Mouse (Mus musculus): ENCODE results near the gene 1190005I06Rik.

The 1190005I06Rik gene

DNA sequence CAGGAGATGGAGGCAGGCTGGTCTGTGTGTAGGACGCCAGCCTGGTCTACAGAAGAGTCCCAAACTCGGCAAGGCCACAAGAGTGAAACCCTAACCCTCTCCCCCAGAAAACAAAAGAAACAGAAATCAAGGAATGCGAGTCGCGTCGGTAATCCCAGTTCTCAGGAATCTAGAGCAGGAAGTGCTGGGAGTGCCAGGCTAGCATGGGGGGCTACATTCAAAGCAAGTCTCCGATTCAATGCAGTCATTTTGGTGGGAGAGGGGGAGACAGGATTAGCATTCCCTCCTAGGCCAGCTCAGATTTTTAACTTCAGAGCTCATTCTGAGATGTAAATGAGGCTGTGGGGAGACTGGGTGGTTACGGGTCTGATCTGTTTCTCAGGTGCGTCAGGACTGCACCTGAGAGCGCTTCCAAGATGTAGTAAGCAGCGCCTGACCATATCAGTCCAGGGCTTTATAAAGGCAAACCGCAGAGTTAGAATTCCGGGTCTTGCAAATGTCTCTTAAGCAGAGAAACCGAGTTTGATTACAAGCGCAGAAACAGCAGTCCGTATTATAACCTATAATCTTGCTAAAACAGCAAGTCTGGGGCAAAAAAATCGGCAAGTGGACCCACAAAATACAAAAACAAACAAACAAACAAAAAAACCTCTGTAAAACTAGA, 19.5 kb upstream of the 1190005I06Rik start:
- DNase-seq = no peak

DNA sequence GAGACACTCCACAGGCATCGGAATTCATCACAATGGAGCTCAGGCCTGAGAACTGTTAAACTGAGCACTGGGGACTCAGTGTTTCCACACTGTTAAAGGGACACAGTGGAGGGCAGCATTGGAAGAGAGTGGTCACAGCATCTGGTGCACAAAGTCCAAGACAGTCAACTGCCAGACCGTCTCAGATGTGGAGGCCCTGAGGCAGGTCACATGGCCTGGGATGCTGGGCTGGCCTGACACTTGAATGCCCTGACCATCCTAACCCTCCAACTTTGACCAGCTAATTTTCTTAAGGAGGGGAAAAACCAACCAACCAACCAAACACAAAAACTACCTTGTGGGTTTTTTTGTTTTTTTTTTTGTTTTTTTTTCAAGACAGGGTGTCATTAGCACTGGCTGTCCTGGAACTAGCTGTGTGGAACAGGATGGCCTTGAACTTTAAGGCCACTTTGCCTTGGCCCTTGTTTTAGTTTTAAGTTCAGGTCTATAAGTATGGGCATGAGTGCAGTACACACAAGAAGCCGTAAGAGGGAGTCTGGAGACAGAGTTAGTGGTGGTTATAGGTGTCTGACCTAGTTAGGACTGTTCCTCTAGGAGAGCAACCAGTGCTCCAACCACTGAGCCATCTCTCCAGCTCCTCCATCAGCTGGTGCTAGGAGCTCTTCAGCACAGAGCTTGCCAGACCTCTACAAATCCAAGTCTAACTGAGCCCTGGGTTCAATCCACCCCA, 18.5 kb upstream of the 1190005I06Rik start:
- no peak for DNase-seq

DNA sequence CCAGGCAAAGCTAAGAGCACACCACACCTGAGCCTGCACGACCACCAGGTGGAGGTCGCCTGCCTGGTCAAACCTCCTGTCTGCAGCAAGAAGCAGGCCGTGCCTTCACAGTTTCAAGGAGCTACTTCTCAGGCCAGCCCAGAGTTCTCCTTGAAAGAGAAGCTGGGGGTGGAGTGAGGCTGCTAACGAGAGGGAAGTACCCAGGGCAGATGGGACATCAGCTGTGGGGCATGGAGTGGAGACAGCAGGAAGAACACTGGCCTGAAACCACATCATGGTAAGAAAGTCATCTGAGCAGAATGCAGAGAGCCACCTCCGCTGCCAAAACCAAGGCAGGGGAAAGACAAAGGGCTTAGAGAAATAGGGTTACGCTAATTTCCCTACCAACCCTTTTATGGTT, 17.1 kb upstream of the 1190005I06Rik start:
- no peak for DNase-seq

DNA sequence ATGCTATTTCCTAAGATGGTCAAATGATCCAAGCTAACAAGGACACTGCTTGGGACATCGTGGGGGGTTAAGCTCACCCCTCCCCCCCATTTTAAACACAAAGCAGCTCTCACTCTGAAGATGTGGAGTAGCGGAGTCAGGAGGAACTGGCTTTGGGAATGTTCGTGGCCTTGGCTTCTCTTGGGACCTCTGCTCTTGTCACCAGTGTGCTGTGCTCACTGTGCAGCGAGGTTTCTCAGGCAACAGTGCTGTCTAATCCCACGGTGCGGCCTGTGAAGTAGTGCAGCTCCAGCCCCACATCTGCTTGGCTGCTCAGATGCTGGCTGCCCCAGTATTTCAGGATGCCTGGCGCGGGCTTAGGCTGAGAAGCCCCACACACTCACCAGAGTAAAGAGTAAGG, 10.0 kb upstream of the 1190005I06Rik start:
- no peak for DNase-seq

DNA sequence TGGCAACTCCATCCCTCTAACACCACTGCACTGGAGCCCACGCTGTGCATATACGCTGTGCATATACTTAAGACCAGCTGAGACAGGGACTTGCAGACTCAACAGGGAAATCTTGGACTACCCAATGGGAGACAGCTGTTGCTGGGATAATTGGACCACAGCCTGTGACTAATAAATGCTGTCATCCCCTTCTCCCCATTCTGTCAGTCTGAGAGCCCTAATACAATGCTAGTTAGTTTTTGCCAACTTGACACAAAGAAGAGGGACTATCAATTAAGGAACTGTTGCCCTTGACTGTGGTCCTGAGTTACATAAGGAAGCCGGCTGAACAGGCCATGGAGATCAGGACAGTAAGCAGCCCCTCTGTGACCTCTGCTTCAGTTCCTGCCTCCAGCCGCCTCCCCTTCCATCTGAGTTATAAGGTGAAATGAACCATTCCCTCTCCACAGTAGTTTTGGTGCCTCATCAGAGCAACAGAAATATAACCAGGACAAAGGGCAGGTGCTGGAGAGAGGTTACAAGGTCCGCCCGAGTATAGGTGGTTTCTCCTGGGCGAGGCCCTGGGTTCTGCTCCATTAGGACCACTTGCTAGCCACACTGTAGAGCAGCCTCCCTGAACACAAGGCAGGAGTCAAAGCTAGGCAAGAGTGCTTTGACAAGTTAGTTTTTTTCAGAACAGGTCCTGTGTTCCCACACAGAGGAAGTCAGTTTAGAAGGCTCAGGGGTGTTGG, 9.1 kb upstream of the 1190005I06Rik start:
- DNase-seq = no peak

DNA sequence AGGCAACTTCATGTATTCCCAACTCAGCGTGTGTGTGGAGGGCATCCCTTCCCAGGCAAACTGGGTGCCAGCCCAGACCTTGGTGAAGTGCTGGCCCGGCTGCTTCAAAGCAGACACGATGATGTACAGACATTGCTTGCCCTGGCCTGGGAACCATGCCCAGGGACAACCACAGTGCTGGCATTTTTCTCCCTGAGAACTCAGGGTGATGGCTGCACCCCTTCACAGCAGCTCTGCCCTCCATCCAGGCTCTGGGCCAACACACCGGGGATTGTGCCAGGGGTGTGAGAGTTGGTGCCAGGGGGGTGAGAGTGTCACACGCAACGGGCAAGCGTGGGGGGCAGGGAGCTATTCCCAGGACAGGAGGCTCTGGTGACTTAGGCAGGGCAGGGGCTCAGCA, 2.8 kb downstream of the 1190005I06Rik start:
- DNase-seq = peak; percentile 47

DNA sequence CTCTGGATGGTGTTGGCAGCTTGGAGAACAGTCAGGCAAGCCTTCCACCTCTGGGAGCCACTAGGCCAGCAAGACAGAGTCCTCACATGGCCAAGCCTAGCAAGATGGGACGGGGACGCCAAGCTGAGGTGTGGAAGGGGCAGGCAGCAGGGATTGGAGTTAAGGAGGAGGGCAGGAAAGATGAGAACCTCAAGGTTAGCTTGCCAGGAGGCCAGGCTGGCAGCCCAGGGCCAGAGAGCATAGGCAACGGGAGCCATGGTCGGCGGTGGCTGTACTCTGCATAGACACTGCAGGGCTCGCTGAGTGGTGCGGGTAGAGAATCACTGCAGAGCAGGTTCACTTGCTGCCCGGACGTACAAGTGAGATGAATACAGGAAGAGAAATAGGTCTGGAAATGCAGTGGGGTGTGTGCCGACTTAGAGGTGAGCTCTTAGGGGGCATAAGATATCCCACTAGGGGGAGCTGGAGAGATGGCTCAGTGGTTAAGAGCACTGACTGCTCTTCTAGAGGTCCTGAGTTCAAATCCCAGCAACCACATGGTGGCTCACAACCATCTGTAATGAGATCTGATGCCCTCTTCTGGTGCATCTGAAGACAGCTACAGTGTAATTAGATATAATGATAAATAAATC, 5.3 kb downstream of the 1190005I06Rik start:
- DNase-seq = no peak

DNA sequence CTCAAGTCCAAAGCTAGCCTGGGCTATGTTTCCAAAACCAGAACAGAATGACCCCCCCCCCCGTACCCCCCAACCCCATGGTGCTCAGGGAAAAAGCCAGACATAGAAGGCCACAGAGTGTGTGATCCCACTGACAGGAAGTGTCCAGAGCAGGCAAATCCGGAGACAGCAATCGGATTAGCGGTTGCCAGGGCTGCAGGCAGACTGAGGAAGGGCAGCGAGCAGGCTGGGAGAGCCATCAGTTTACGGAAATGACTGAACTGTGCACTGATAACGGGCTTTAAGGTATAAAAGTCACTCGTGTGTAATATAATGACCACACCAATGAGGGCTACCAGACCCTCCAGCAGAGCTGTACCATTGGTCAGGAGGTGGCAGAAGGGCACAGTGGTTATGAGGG, 6.2 kb downstream of the 1190005I06Rik start:
- no peak for DNase-seq

DNA sequence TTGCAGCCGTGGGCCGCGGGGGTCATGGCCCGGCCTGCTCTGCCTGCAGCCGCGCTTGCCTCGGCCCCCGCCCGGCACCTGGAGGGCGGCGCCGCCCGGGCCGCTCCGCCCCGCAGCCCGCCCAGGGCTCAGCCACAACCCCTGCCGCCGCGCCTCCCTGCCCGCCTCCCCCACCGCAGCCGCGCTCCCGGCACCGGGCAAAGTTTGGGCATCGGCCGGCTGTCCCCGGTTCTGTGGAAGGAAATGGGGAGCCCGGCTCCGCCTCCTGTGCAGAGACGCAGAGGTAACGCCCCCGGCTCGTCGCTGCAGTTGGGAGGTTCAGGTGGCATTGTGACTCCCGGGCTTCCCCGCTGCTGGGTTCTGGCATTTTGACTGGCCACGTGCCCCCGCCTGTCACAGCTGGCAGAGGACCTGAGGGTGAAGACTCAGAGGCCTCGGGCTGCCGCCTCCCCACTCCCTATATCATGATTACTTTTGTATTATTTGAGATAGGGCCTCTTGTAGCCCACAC, 13.0 kb downstream of the 1190005I06Rik start:
- DNase-seq = peak; percentile 80

DNA sequence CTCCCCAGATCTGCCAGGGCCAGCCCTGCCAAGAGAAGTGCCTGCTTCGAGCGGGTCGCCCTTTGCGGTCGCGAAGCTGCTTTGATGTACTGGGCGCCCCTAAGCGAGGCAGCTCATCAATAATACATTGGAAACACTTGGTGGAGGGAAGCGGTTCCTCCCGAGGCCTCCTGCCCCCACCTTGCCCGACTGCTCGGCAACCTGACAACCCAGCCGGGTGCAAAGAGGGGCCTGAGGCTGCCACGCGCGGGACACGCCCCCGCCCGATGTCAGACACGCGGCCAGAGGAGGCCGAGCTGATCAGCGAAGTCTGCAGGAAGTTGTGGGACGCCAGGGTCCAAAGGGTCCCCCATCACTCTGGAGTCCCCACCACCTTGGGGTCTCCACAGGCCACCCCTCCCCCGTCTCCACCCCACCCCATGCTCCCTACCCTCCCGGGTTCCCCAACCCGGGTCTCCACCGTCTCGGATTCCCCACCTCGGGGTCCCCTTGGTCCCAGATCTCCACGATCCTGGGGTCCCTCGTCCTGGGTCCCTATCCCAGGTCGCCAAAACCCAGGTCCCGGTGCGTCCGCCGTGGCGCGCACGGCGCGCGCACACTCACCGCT, 13.7 kb downstream of the 1190005I06Rik start:
- DNase-seq = peak; percentile 39

DNA sequence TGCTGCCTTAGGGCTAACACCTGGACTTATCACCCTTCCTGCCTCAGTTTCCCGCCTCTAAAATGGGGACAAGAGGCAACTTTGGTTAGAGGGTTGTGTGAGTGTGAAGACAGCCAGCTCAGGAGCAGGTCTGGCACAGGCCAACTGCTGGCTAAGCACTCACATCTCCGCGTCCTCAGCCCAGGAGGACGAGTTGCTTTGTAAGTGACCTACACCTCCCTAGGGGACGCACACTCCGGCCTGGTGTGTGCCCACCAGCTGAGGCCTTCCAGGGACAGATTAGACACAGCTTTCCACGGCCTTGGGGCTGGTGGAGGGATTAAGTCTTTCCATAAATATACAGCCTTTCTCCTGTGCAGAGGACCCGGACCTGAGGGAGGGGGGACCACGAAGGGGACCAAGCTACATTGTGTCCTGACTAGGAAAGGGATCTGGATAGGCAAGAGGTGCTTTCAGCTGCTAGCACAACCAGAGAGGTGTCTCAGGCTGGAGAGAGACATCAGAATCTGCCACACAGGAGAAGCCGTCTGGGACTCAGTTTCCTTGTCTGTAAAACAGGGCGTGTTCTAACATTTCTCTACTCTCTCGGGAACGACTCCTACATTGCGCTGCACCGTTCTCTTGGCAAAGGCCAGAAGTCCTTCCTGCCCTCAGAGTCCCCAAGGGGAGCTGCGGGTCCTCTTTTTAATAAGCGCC, 14.3 kb downstream of the 1190005I06Rik start:
- DNase-seq = no peak

DNA sequence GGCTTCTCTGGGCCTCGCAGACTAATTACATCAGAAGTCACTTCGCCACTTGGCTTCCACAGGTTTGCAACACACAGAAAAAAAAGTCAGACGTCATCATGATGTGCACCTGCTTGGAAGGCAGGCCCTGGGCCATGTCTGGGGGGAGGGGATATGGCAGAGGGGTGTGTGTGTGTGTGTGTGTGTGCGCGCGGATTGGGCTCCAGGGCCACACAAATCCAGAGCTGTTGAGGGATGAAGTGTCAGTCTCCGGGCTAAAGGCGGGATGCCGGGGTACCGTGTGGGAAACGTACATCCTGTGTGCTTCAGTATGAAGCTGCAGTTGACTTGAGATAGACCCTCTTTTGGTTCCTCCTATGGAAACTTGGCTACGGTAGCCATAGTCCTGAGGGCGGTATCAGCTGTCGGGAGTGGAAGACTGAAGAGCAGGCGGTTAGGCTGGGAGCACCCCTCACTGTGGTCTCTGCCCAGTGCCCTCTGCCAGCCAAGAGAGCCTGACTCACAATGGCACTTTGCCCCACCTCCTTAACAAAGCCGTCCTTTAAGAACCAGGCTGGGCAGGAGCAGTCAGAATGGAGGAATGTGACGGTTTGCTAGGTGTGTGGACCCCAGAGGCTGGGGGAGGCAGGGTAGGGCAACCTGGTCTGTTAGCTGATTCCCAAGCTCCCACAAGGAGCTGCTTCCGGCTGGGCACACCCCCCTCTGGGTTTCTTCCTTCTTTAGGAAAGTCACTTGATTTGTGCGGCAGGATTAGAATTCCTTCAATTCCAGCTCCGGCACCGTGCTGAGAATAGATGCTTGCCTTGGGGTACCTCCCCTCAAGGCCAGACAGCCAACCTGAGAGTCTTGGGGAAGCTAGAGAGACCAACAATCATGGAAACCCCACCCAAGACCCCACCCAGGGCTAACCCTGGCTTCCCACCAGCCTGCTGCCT, 15.7 kb downstream of the 1190005I06Rik start:
- DNase-seq = no peak

DNA sequence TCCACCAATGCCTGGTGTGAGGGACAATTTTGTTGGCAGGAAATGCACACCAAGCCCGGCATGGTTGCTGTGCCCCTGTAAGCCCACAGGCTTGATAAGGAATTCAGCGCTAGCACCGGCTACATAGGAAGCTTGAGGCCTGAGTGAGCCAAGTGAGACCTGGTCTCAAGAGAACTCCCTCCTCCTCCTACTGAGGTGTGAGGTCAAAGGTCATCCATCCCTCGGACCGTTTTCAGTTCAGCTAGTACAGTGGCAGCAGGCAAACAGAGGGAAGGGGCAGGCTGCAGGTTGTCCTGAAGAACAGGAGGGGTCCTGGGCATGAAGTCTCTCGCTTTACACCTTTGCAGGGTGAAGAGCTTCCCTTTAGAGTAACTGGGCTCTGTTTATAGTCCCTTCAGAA, 16.6 kb downstream of the 1190005I06Rik start:
- no peak for DNase-seq

DNA sequence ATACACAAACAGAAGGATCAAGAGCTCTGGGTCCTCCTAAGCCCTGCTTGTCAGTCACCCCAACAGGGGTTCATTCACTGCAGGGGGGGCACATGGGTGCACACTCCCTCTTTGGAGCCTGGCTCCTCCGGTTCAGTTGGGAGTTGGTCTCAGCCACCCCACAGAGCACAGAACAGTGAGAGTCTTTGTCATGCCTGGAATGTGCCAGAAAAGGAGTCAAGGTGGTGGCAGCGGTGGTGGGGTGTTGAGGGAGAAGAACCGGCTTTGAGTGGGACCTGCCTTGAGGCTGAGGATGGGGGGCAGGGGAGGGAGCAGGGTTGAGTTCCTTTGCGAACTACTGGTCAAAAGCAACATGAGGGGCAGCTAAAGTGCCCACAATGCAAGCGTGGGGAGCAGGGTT, 17.4 kb downstream of the 1190005I06Rik start:
- no peak for DNase-seq

DNA sequence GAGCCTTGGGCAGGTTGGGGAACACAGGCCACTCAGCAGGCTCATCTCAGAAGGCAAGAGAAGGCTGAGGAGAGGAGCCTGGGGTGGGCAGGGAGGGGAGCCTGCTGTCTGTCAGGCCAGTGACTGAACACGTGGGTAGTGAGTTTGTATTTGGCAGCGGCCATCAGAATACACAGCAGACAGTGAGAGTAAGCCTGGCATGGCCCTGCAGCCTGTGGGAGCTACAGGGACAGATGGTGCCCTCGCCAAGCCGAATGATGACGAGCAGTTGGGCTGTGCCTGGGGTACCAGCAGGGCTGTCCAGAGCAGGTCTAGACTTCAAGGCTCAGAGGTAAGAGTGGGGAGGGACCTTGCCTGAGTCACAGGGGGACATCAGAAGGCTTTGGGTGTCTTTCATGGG, 20.1 kb downstream of the 1190005I06Rik start:
- DNase-seq = no peak

DNA sequence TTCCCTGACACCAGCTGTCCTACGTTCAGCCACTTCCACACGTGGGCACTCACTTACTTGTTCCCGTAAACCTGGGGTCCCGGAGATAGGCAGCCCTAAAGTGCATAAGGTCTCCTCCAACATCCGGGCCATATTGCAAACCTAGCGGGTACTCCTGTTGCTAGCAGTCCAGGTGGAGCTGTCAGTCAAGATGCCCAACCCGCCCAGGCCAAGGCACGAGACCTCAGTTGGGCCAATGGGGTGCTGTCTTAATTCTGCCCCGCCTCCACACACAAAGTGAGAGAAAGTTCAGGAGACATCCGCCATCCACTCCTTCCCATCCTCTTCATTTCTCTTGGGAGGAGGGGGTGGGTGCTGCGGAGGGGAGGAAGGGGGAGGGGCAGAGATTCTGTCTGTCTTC, 21.0 kb downstream of the 1190005I06Rik start:
- DNase-seq = no peak

DNA sequence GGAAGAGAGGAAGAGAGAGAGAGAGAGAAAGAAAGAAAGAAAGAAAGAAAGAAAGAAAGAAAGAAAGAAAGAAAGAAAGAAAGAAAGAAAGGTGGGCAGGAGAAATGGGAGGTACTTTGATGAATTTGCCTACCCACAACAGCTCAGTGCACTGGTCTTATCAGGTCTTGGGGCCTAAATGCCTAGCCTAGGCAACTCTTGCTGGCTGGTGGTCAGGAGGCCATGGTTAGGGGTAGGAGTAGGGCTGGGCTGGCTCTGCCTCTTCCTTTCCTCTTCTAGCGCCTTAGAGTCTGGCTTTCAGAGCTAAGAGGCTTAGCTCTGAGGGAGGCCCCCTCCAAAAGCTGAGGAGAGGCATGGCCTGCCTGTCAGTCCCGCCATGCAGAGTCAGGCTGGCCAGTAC, 23.8 kb downstream of the 1190005I06Rik start:
- no peak for DNase-seq

DNA sequence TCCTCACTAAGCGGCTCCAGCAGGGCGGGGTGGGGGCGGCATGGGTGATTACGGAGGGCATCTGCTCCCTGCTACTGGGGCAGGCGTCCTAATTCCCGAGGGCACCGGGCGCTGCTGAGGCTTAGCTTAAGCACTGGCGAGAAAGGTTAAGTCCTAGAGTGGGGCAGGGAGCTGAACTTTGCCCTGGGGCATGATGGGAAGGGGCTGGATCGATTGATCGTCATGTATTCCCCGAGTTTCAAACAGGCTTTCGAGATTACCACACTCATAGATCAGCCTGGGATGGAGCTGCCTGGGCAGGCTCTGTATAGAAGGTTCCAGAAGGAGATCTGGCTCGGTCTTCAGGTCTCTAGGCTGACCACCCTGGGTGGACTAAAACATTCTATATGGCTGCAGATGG, 25.3 kb downstream of the 1190005I06Rik start:
- no peak for DNase-seq

DNA sequence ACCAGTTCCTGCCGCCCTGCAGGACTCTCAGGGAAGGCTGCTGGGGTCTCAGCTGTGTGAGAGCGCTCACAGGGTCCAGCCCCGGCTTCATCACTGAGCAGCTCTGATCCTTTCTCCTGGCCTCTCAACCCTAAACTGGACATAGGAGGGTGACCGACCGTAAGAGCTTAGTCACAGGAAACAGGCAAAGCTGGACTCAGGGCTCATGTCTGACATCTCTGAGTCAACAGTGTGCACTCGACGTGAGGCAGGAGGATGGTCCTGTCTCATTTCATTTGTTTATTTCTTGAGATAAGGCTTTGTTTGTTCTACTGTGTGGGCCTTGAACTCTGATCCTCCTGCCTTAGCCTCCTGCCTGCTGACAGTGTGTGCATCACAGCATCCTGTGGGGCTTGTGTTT, 27.0 kb downstream of the 1190005I06Rik start:
- no peak for DNase-seq

DNA sequence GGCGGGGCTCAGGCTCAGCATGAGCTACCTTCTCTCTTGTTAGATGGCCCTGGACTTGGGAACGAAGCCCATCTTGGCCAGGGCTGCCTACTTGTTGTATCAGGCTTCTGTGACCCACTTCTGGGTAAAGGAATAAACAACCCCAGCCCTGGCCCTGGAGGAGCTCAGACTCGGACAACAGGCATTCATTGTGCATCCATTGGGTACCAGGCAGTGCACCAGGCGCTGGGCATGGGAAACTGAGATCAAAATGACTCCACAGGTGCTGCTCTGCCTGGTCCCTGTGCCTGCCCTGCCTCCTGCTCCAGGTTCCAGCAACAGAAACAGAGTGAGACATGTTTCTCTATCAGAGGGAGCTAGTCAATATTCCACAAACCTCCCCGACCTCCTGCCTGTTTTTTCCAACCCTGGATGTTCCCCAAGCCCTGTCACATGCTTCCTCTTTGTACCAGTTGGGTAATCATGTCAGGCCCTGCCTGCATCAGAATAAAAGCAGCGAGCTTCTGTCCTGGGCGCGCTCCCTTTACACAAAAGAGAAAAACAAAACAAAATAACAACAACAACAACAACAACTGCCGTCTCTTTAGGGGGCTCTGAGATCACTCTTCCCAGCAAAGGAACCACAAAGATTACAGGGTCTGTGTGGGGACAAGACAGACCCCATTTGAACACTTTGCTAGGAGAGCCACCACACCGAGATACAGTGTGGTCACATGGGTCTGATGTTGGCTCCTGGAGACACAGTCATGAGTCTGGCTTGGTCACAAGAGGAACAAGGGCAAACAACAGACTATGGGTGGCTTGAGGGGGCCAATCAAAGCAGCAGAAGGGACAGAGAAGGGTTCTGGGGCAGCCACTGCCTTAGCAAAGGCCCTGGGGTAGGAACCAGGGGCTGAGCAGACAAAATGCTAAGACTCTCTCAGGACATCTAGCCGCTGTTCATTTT, 27.9 kb downstream of the 1190005I06Rik start:
- no peak for DNase-seq

Data from kidney, postnatal 10 days (tissue).